Mouse (Mus musculus) hindbrain, embryonic 15.5 days (tissue): ENCODE data around the gene Treh. TPM values are rescaled to one million over a fixed set of nuclear protein-coding genes. Genes with fewer than 3 reads are reported as not detected.
A peak's percentile ranks its signal among the peaks of the same experiment; 100 is the strongest.

ENCODE experiments used
- ATAC-seq: fragments of 200-750 bp; cut with Nextera tagmentation; 2 replicates; pipeline ENCODE4 v1.8.0; 2017; ENCODE audit warnings: low read depth, moderate number of reproducible peaks, moderate TSS enrichment; ENCODE audit not compliant: low FRiP score
- H3K27ac ChIP-seq: fragments of 300-500 bp; sonication (generic); replicated peaks from 2 replicates; pipeline ENCODE4 v1.5.1; 2015; ENCODE audit warnings: mild to moderate bottlenecking, inconsistent platforms
- H3K27me3 ChIP-seq: fragments of 300-500 bp; sonication (generic); 2 replicates; pipeline ENCODE4 v1.6.1; 2015; ENCODE audit warnings: control low read depth, inconsistent platforms
- H3K36me3 ChIP-seq: fragments of 300-500 bp; sonication (generic); 2 replicates; pipeline ENCODE4 v1.6.1; 2015; ENCODE audit warnings: control low read depth, inconsistent platforms
- H3K4me1 ChIP-seq: fragments of 300-500 bp; sonication (generic); replicated peaks from 2 replicates; pipeline ENCODE4 v1.6.1; 2015; ENCODE audit warnings: control low read depth, inconsistent platforms
- H3K4me2 ChIP-seq: fragments of 300-500 bp; sonication (generic); 2 replicates; pipeline ENCODE4 v1.6.1; 2015; ENCODE audit warnings: moderate library complexity, mild to moderate bottlenecking, inconsistent platforms
- H3K4me3 ChIP-seq: fragments of 300-500 bp; sonication (generic); 2 replicates; pipeline ENCODE4 v1.5.1; 2015; ENCODE audit warnings: mild to moderate bottlenecking, inconsistent platforms
- H3K9ac ChIP-seq: fragments of 300-500 bp; sonication (generic); 2 replicates; pipeline ENCODE4 v1.6.1; 2015; ENCODE audit warnings: inconsistent platforms
- H3K9me3 ChIP-seq: fragments of 300-500 bp; sonication (generic); 2 replicates; pipeline ENCODE4 v1.6.1; 2016; ENCODE audit warnings: control low read depth, inconsistent platforms
- WGBS: fragments of 180-500 bp; shearing (Covaris S2); methylation state at CpG from one replicate; pipeline ENCODE4 v1.1.7; 2015; 5-methylcytosine and 5-hydroxymethylcytosine counted together
- polyA plus RNA-seq: library from polyadenylated mRNA; unstranded; fragments of >200 nt; fragmentation: Nextera tagmentation; extraction: Ambion mirVana; gene quantifications from 2 replicates; pipeline ENCODE4 v1.2.1, GENCODE M21; 2015

Gene Treh
- polyA plus RNA-seq, 1 experiment from 2014 or later: not detected

DNA sequence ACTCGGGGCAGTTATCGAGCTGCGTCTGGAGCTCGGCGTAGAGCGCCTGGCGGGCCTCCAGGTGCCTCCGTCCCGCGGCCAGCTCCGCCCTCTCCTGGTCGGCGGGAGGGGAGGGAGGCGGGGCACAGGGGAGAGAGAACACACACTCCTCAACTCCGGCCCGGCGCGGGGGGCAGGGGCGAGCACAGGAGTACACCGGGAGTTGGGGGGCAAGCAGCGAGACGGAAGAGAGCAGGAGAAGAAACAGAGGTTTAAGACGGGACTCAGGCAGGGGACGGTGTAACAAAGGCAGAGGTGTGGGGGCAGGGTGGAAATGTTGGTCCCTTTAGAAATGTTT, 35.4 kb downstream of the Treh start:
- H3K36me3 ChIP-seq: peaks cover 28% of the 10 kb centered on the region

GRCm38 (mm10) chr9:44708925-44709324, 35.9 kb downstream of the Treh start:
- ATAC-seq: no peak
- H3K27ac ChIP-seq: no peak overlapping the region
- H3K4me3 ChIP-seq: peak overlapping the region; percentile 18; the same call in 1 of the 2 replicates
- H3K36me3 ChIP-seq: peaks cover 28% of the 10 kb centered on the region
- no peaks in the 10 kb centered on the region for H3K9me3 ChIP-seq
- peaks cover 18% of the 10 kb centered on the region for H3K4me1 ChIP-seq
- no peak overlapping the region for H3K9ac ChIP-seq
- H3K4me2 ChIP-seq: peak overlapping the region; percentile 52
- WGBS: 10% methylated on average over 6 of the region's 6 CpGs
- no peaks in the 10 kb centered on the region for H3K27me3 ChIP-seq

More for the DNA sequence above, 35.4 kb downstream of the Treh start:
- 6% methylated on average over 24 of the region's 24 CpGs for WGBS
- H3K27ac ChIP-seq: no peak overlapping the region
- H3K27me3 ChIP-seq: no peaks in the 10 kb centered on the region
- H3K9ac ChIP-seq: peak overlapping the region; percentile 12; the same call in 1 of the 2 replicates
- peak; percentile 42; the same call in 1 of the 2 replicates for ATAC-seq
- peak overlapping the region; percentile 52 for H3K4me2 ChIP-seq
- H3K9me3 ChIP-seq: no peaks in the 10 kb centered on the region
- peak overlapping the region; percentile 18 for H3K4me3 ChIP-seq
- peaks cover 18% of the 10 kb centered on the region for H3K4me1 ChIP-seq

GRCm38 (mm10) chr9:44709600-44709999, 36.6 kb downstream of the Treh start:
- peaks cover 18% of the 10 kb centered on the region for H3K4me1 ChIP-seq
- no peak overlapping the region for H3K27ac ChIP-seq
- no peak overlapping the region for H3K4me2 ChIP-seq
- no peak overlapping the region for H3K4me3 ChIP-seq
- H3K36me3 ChIP-seq: peaks cover 28% of the 10 kb centered on the region
- no peak for ATAC-seq
- 54% methylated on average over 2 of the region's 2 CpGs for WGBS
- H3K9me3 ChIP-seq: no peaks in the 10 kb centered on the region
- no peak overlapping the region for H3K9ac ChIP-seq
- no peaks in the 10 kb centered on the region for H3K27me3 ChIP-seq

DNA sequence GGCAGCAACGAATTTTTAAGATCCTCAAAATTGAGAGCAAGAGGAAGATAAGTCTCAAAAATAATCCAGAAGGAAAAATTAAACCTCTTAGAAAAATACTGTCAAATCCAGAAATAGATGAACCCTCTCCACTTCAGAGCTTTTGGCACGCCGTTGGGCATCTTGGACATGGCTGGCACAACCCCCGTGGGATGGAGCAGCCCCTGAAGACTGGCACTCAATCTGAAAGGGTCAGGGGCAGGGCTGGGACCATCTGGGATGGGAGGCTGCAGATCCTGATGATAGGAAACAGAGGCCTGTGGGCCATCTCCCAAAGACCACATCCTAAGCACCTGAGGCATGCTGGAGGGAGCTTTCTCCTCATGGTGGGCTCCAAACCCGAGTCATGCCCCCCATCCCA, 37.2 kb downstream of the Treh start:
- no peak overlapping the region for H3K4me3 ChIP-seq
- no peak overlapping the region for H3K9ac ChIP-seq
- no peaks in the 10 kb centered on the region for H3K27me3 ChIP-seq
- peaks cover 27% of the 10 kb centered on the region for H3K36me3 ChIP-seq
- H3K27ac ChIP-seq: no peak overlapping the region
- ATAC-seq: no peak
- H3K4me2 ChIP-seq: no peak overlapping the region
- H3K9me3 ChIP-seq: no peaks in the 10 kb centered on the region
- H3K4me1 ChIP-seq: peaks cover 18% of the 10 kb centered on the region
- 78% methylated on average over 5 of the region's 5 CpGs for WGBS

DNA sequence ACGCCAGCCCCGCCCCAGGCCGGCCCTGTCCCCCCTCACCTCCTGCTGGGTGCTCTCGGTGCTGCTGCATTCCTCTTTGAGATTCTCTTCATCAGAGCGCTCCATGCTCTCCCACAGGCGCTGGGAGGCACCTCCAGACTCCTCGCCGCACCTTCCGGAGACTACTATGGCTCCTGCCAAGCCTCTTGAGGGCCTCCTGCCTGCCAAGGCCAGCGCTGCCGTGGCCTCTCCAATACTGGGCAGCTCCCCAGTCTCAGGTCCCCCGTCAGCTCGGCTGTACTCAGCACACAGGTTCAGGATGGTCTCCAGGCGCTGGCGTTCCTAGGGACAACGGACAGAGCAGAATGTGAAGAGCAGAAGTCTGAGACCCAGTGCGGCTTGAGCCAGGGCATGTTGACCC, 38.6 kb downstream of the Treh start:
- Histone ChIP-seq H3K4me1 (peaks cover 18% of the 10 kb centered on the region), H3K9ac (no peak overlapping the region), H3K27me3 (no peaks in the 10 kb centered on the region), H3K4me2 (no peak overlapping the region), H3K4me3 (no peak overlapping the region), H3K9me3 (no peaks in the 10 kb centered on the region), H3K36me3 (peaks cover 32% of the 10 kb centered on the region), H3K27ac (no peak overlapping the region)
- no peak for ATAC-seq
- WGBS: 67% methylated on average over 17 of the region's 17 CpGs

- no peak overlapping the region for H3K27ac ChIP-seq
- ATAC-seq: no peak
- H3K27me3 ChIP-seq: no peaks in the 10 kb centered on the region
- H3K9me3 ChIP-seq: no peaks in the 10 kb centered on the region
- H3K4me1 ChIP-seq: peaks cover 23% of the 10 kb centered on the region
- no peak overlapping the region for H3K4me2 ChIP-seq
- H3K36me3 ChIP-seq: peaks cover 31% of the 10 kb centered on the region
- 90% methylated on average over 6 of the region's 6 CpGs for WGBS
- H3K4me3 ChIP-seq: no peak overlapping the region
- H3K9ac ChIP-seq: no peak overlapping the region
Observed at GRCm38 (mm10) chr9:44713080-44713479, 40.0 kb downstream of the Treh start.

DNA sequence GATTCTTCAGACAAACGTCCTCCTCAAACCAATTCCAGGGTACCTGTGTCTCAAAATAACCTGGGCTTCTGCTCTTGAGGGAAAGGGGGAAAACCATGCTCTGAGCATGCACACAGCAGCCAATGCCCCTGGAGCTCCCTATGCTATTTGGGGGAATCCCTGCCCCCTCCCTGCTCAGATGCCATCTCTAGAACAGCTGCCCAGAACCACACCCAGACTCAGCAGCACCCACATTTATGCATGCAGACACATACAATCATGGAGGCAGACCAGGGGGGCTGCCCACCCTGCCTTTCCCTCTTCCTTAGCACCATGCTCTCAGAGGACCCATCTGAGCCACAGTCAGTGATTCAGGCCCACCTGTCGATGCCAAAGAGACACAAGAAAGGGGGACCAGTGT, 40.5 kb downstream of the Treh start:
- WGBS: 86% methylated on average over 2 of the region's 2 CpGs
- peaks cover 31% of the 10 kb centered on the region for H3K36me3 ChIP-seq
- ATAC-seq: no peak

DNA sequence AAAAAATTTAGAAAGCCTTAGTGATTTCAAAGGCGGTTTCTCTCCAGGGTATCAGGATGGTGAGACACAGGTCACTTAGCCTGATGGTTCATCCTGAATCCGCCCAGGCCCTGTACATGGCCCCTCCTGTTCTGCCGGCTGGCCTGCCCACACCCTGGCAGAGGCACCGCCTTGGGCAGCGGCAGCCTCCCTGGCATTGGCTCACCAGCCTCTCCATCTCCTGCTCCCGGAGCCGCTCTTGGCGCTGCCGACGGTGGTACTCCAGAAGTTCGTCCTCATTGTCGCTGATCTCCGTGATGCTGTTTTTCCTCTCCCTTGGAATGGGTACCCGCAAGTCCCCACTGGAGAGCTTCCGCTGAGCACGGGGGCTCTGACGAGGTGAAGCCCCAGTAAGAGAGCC, 42.1 kb downstream of the Treh start:
- WGBS: 87% methylated on average over 17 of the region's 17 CpGs
- peaks cover 31% of the 10 kb centered on the region for H3K36me3 ChIP-seq

More for the DNA sequence above, 40.5 kb downstream of the Treh start:
- H3K9me3 ChIP-seq: no peaks in the 10 kb centered on the region
- H3K9ac ChIP-seq: no peak overlapping the region
- peaks cover 23% of the 10 kb centered on the region for H3K4me1 ChIP-seq
- H3K4me2 ChIP-seq: no peak overlapping the region
- H3K27ac ChIP-seq: no peak overlapping the region
- no peaks in the 10 kb centered on the region for H3K27me3 ChIP-seq
- no peak overlapping the region for H3K4me3 ChIP-seq

GRCm38 (mm10) chr9:44715705-44716362, 42.8 kb downstream of the Treh start:
- Histone ChIP-seq H3K4me2 (no peak overlapping the region), H3K36me3 (peaks cover 24% of the 10 kb centered on the region), H3K4me3 (no peak overlapping the region), H3K9me3 (no peaks in the 10 kb centered on the region), H3K27ac (no peak overlapping the region), H3K4me1 (peaks cover 35% of the 10 kb centered on the region), H3K9ac (no peak overlapping the region), H3K27me3 (no peaks in the 10 kb centered on the region)
- no peak for ATAC-seq
- 92% methylated on average over 29 of the region's 29 CpGs for WGBS

More for the DNA sequence above, 42.1 kb downstream of the Treh start:
- H3K4me1 ChIP-seq: peaks cover 27% of the 10 kb centered on the region
- no peaks in the 10 kb centered on the region for H3K27me3 ChIP-seq
- no peak overlapping the region for H3K9ac ChIP-seq
- no peak overlapping the region for H3K4me2 ChIP-seq
- H3K4me3 ChIP-seq: no peak overlapping the region
- H3K9me3 ChIP-seq: no peaks in the 10 kb centered on the region
- ATAC-seq: no peak
- H3K27ac ChIP-seq: no peak overlapping the region

GRCm38 (mm10) chr9:44716997-44717821, 44.2 kb downstream of the Treh start:
- H3K27ac ChIP-seq: no peak overlapping the region
- no peaks in the 10 kb centered on the region for H3K27me3 ChIP-seq
- peaks cover 45% of the 10 kb centered on the region for H3K4me1 ChIP-seq
- H3K36me3 ChIP-seq: peaks cover 19% of the 10 kb centered on the region
- H3K4me2 ChIP-seq: no peak overlapping the region
- ATAC-seq: no peak
- H3K9ac ChIP-seq: no peak overlapping the region
- no peak overlapping the region for H3K4me3 ChIP-seq
- H3K9me3 ChIP-seq: no peaks in the 10 kb centered on the region
- WGBS: 76% methylated on average over 6 of the region's 6 CpGs

DNA sequence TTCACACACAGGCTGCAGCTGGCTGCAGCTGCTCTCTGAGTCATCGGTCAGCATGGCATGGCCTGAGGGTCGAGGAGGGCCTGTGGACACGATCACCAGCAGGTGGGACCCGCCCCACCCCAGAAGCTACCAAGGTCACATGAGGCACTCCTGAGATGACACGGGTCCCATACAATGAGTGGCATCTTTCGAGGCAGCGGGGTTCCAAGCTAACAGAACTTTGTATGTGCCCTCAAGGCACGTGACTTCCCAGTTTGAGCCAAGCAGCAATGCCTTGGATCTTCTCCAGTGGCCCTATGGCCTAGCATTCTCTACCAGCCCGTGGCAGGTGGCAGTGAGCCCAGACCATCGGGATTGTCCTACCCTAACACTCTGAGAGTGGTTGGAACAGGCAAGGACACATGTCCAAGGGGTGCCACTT, 44.8 kb downstream of the Treh start:
- H3K4me3 ChIP-seq: no peak overlapping the region
- no peak for ATAC-seq
- WGBS: 70% methylated on average over 10 of the region's 10 CpGs
- H3K27ac ChIP-seq: no peak overlapping the region
- peaks cover 51% of the 10 kb centered on the region for H3K4me1 ChIP-seq
- peaks cover 19% of the 10 kb centered on the region for H3K36me3 ChIP-seq
- H3K4me2 ChIP-seq: no peak overlapping the region
- H3K9ac ChIP-seq: no peak overlapping the region
- no peaks in the 10 kb centered on the region for H3K27me3 ChIP-seq
- H3K9me3 ChIP-seq: no peaks in the 10 kb centered on the region

DNA sequence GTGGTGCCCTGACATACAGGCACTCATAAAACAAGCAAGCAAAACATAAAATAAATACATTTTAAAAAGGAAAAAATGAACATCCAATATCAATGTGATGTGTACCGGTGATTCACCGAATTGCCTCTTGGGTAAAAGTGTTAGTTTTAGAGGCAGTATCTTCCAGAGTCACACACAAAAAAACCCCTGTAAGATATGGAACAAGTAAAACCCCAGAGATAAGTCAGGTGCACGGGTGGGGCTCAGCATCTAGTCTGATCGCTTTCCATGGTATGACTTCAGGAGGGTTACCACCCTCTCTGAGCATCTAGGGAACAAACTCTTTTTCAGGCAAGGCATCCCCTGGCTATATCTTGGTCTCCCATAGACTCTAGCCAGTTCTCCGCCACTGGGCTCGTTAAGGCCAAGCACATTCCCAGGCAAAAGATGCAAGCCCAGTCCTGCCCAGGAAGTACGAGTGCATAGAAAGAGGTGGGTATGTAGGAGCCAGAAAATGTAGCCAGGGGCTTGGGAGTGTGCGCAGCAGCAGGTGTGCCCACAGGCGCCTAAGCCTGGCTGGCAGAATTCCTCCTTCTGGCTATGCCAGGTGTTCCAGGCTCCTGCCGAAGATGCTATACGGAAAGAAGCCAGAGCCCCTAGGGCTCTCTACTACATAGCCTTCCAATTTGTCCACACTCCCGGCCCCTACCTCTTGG, 46.1 kb downstream of the Treh start:
- Histone ChIP-seq H3K36me3 (peaks cover 19% of the 10 kb centered on the region), H3K27me3 (no peaks in the 10 kb centered on the region), H3K9me3 (no peaks in the 10 kb centered on the region), H3K9ac (no peak overlapping the region), H3K27ac (no peak overlapping the region), H3K4me1 (peaks cover 63% of the 10 kb centered on the region), H3K4me3 (peak overlapping the region; percentile 77), H3K4me2 (peak overlapping the region; percentile 91)
- ATAC-seq: no peak
- WGBS: 80% methylated on average over 12 of the region's 12 CpGs
